Mouse (Mus musculus) megakaryocyte, embryonic 14.5 days (primary cell): ENCODE data around the gene St8sia1.

Experiments
- FLI1 ChIP-seq: IDR thresholded peaks from 2 replicates; pipeline ENCODE4 v1.6.1; 2012; ENCODE audit warnings: low read length, inconsistent platforms, mixed read lengths
- GATA1 ChIP-seq: IDR thresholded peaks from 3 replicates; pipeline ENCODE4 v1.6.1; 2012; ENCODE audit warnings: mixed read lengths, low read length, inconsistent platforms, borderline replicate concordance

DNA sequence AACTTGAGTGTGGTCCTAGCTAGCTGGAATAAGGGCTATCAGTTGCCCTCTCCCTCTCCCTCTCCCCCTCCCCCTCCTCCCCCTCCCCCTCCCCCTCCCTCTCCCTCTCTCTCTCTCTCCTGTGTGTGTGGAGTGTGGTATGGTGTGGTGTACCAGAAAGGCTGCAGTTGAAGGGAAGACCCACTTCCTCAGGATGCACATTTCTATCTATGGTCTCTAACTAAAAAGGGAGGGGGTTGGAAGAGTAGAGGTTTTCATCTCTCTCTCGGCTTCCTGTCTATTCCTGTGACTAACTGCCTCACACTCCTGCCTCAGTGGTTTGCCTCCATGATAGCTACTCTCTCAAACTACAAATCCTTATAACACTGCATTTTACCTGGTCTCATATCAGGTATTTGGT is 76.9 kb downstream of the St8sia1 start:
- TF ChIP-seq FLI1 (no peak), GATA1 (no peak)
